Mouse (Mus musculus) splenic B cell, adult 2 months (primary cell): ENCODE measurements around the gene Vegfa.
A peak's percentile ranks its signal among the peaks of the same experiment; 100 is the strongest.

Source experiments
- DNase-seq: peaks from one replicate; pipeline ENCODE4 v3.0.0-alpha.2; 2011; ENCODE audit warnings: low read depth, low spot score
- H3K27me3 ChIP-seq: 2 replicates; pipeline ENCODE4 v1.6.1; 2012; ENCODE audit warnings: mild to moderate bottlenecking, low read length, moderate library complexity, mixed read lengths; ENCODE audit not compliant: control insufficient read depth, poor library complexity, insufficient read depth, severe bottlenecking
- H3K36me3 ChIP-seq: 2 replicates; pipeline ENCODE4 v1.6.1; 2012; ENCODE audit warnings: mild to moderate bottlenecking, low read length, moderate library complexity, mixed read lengths; ENCODE audit not compliant: control insufficient read depth, poor library complexity, insufficient read depth, severe bottlenecking

The Vegfa gene

DNA sequence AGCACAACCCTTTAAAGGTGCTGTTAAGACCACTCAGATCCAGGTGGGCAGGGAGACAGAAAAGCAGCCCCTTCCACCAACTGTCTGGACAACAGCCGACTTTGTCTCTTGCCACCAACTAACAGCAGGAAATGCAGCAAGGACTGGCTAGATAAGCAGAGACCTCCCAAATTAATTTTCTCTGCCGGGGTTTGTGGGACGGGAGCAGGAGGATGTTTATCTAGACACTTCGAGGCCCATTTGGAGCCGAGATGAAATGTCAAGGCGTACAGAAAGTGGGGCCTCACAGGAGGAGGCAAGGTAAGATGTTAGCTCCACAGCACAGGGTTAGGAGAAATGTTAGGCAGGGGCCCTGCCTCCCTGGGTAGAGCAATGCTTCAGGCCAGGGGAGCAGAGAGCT is 8.4 kb upstream of the Vegfa start:
- DNase-seq = no peak
- Histone ChIP-seq H3K27me3 (no peaks in the 10 kb centered on the region), H3K36me3 (no peaks in the 10 kb centered on the region)

DNA sequence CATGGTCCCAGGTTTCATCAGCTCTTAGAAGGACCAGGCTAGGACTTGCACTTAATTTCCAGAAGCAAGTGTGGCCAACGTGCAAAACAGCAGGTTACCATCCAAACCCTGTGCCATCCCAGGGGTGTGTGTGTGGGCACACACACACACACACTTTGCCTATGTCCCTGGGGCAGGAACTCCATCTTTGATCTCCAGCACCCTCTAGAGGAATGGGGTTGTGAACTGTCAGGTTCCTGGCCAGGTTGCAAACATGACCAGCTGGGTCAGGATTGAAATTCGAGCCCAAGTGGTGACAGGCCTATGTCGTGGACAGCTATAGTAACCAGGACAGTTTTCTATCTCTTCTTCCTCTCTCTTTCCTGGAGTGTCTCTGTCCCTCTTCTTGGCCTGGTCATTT is 6.7 kb upstream of the Vegfa start:
- no peak for DNase-seq
- H3K27me3 ChIP-seq = no peaks in the 10 kb centered on the region
- H3K36me3 ChIP-seq = no peaks in the 10 kb centered on the region

DNA sequence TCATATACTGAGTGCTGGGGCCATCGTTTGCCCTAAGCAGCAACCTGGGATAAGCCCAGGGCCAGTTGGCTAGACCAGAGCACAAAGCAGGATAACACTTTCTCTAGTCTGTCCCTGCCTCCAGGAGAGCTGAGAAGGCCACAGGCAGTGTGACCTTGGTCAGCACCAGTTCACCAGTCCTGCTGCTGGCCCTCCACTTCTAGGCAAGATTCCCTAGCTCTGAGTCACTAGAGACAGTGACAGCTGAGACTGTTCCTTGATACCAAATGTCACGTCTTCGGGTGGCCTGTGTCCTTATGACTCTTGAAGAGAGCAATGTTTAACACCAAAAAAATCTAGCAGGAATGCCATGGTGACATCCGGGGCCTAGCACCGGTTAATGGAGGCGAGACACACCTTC is 4.2 kb upstream of the Vegfa start:
- no peak for DNase-seq
- Histone ChIP-seq H3K36me3 (no peaks in the 10 kb centered on the region), H3K27me3 (no peaks in the 10 kb centered on the region)

DNA sequence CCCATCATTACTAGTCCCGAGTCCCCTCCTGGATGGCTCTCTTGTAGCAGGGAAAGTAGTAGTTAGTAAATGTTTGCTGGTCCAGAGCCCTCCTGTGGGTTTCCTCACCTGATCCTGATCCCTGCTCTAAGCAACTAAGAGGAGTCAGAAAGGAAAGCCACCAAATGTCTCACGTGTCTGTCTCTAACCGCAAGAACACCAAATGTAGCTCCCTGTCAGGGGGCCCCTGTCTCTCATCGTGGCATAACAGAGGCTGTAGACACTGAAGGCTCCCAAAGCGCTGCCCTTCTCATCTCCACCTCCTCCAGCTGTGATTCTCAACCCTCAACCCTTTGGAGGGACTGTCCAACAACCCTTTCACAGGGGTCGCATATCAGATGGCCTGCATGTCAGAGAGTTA is 1.9 kb upstream of the Vegfa start:
- H3K27me3 ChIP-seq = no peaks in the 10 kb centered on the region
- H3K36me3 ChIP-seq = no peaks in the 10 kb centered on the region
- DNase-seq = no peak

DNA sequence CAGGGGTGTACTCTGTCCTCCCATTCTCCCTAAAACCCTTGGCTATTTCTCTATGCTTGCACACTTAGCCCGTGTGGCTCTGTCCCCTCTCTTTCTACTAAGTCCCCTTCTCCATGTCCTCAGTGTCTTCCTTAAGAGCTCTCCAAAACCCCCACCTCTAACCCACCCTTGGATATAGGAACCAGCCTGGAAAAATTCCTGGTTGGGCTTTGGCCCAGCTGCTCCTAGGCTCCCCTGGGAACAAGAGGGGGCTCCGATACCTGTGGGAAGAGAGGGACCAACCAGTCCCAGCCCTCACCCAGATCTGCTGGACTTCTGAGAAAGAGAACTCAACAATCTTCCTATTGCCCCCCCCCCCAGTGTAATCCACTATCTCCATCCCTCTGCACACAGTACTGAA is 1.4 kb upstream of the Vegfa start:
- no peaks in the 10 kb centered on the region for H3K36me3 ChIP-seq
- no peaks in the 10 kb centered on the region for H3K27me3 ChIP-seq
- DNase-seq = no peak

DNA sequence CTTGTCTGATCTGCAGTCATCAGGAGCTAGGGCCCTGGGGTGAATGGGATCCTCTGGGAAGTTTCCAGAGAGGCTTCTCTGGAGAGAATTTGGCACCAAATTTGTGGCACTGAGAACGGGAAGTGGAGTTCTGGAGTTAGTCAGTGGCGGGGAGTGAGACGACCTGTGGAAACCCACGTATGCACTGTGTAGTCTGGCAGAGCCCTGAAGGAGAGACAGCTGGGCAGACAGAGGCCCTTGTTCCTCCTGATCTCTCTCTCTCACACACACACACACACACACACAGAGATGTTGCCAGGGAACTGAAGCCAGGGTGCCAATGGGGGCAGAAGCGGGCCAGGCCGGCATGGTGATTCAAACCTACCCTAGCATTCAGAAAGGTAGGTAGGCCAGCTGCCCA is 953 bp upstream of the Vegfa start:
- H3K27me3 ChIP-seq = no peaks in the 10 kb centered on the region
- H3K36me3 ChIP-seq = no peaks in the 10 kb centered on the region
- DNase-seq = peak; percentile 27

DNA sequence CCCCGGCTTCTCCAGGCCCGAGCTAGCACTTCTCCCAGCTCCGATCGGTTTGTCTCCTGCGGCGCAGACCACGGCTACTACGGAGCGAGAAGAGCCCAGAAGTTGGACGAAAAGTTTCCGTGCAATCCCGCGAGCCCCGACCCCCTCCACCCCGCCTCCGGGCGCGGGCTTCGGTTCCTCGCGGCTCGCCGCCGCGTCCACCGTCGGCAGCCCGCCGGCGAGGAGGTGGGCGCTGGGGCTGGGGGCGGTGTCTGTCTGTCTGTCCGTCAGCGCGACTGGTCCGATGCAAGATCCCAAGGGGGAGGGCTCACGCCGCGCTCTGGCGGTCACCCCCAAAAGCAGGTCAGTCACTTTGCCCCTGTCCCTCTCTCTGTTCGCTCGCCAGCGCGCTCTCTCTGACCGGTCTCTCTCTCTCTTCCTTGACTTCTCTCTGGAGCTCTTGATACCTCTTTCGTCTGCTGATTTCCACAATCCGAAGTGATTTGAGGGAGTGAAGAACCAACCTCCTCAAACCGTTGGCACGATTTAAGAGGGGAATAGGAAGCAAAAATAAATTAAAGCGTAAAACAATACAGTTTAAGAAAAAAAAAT is 453 bp downstream of the Vegfa start:
- Histone ChIP-seq H3K36me3 (no peaks in the 10 kb centered on the region), H3K27me3 (no peaks in the 10 kb centered on the region)
- DNase-seq = peak; percentile 37

DNA sequence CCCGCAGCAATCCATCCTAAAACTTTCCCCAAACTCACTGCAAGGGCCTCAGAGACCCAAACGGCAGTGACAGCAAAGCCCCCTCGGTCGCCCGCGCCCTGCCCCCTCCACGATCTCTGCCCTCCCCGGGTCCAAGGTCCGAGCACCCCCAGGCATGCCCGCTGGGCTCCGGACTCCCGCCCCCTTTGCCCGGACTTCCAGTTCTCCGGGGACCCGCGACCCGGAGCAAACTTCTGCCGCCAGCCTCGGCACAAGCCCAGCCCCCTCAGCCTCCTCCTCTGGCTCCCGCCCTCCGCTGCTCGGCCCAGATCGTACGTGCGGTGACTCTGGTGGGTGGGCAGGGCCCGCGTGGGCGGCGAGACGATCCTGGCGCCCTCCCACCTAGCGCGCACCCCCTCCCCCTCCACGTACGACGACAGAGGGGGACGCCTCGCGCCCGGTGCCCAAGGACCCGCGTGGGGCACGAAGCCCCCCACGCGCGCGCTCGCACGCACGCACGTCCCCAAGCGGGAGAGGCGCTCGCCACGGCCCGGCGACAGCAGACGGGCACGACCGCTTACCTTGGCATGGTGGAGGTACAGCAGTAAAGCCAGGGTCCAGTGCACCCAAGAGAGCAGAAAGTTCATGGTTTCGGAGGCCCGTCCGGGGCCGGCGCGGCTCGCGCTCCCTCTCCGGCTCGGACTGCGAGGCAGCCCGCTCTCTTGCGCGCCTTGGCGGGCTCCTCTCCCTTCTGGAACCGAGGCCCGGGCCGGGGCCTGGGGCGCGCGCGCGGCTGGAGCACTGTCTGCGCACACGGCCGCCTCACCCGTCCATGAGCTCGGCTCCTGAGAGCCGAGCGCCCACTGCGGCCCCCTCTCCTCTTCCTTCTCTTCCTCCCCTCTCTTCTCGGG is 1.2 kb downstream of the Vegfa start:
- Histone ChIP-seq H3K36me3 (no peaks in the 10 kb centered on the region), H3K27me3 (no peaks in the 10 kb centered on the region)
- DNase-seq = peak; percentile 45

DNA sequence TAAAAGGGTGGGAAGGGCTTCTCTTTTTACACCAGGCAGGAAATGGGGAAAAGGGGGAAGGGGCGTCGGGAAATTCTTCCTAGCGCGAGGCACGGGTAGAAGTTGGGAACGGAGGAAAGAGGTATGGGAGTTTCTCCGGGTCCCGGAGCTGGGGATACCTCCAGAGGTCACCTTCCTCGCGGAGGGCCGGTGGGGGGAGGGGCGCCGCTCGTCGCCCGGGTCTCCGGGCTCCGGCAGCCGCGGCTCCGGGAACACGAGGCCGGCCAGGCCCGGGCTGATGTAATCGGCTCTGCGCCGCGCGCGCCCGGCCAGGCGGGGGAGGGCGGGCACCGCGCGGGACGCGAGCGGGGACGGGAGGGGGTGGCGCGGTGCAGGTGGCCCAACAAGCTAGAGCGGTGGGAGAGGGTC is 1.8 kb downstream of the Vegfa start:
- Histone ChIP-seq H3K36me3 (no peaks in the 10 kb centered on the region), H3K27me3 (no peaks in the 10 kb centered on the region)
- peak; percentile 28 for DNase-seq

DNA sequence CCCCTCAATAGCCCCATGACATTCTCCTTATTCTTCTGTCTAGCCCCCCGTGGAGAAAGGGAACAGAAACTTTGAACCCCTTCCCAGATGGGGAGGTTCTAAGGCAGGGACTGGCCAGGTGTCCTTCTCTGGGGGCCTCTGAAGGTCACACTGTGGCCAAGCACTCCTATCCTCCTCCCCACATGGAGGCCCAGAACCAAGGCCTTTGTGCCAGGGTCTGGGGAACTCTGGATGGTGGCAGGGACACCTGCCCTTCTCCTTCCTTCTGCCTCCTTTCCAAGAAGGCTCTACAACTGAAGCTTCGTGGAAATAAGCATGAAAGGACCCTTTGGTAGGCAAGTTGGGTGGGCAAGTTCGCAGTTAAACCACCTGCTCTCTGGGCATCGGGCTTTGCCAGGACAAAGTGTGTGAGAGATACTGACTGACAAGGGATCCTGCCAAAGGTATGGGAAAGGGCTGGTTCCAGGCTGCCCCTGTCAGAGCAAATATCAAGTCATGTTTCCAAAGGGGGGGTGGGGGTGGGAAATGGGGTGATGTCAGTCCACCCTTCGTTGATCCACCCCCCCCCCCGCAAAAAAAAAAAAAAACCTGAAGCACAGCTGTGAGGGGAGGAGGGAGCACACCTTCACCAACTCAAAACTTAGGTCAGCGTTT is 2.5 kb downstream of the Vegfa start:
- no peaks in the 10 kb centered on the region for H3K27me3 ChIP-seq
- H3K36me3 ChIP-seq = no peaks in the 10 kb centered on the region
- no peak for DNase-seq

DNA sequence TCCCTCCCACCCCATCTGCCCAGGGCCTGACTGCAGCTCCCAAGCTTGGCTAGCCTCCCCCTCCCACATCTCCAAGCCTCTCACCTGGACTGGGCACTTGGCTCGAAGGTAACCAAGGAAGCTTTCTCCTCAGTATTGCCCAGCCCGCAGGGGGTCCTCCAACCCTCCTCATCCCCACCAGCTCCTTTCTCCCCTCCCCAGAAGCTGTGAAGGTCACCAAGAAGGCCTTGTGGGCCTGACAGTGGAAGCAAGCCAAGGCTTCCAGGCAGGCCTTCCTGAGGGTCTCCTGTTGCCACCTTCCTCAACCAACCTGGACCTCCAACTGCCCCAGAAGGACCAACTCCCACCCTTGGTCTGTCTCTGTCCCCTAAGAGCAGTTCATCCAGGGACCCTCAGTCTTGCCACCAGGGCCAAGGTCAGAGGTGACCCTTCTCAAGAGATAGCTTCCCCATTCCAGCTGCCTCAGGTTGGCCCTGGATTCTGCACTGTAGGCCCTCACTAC is 3.1 kb downstream of the Vegfa start:
- DNase-seq = no peak
- Histone ChIP-seq H3K36me3 (no peaks in the 10 kb centered on the region), H3K27me3 (no peaks in the 10 kb centered on the region)

DNA sequence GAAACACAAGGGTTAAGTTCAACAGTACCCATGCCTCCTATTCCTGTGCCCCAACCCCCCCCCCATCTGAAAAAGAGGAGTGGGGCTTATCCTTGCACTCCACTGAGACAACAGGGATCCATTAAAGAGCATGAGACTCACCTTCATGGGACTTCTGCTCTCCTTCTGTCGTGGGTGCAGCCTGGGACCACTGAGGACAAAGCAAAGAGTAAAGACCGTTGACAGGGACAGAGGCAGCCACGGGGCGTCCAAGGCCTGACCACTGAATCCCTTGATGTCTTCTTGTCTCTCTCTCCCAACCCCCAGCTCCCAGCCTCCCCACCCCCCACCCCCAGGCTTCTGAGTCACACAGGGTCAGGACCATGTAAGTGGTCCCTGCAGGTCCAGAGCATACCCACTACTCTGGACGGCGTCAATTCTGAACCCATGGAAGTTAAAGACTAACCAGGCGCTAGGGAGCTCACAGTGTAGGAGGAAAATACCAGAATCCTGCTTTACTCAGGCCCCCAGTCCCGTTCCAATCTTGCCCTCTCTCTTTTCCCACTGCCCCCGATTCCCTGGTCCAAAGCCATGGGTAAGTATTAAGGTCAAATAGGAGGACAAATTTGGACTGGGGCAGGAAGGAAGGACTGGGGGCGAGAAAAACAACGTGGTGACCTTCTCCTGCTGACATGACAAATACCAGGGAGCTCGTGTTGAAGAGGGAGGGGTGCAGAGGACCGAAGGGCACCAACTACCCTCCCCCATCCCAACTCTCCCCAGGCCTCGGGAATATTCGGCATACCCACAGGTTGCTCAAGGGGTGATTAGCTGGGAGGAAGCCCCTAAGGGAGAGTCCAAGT is 3.7 kb downstream of the Vegfa start:
- no peak for DNase-seq

DNA sequence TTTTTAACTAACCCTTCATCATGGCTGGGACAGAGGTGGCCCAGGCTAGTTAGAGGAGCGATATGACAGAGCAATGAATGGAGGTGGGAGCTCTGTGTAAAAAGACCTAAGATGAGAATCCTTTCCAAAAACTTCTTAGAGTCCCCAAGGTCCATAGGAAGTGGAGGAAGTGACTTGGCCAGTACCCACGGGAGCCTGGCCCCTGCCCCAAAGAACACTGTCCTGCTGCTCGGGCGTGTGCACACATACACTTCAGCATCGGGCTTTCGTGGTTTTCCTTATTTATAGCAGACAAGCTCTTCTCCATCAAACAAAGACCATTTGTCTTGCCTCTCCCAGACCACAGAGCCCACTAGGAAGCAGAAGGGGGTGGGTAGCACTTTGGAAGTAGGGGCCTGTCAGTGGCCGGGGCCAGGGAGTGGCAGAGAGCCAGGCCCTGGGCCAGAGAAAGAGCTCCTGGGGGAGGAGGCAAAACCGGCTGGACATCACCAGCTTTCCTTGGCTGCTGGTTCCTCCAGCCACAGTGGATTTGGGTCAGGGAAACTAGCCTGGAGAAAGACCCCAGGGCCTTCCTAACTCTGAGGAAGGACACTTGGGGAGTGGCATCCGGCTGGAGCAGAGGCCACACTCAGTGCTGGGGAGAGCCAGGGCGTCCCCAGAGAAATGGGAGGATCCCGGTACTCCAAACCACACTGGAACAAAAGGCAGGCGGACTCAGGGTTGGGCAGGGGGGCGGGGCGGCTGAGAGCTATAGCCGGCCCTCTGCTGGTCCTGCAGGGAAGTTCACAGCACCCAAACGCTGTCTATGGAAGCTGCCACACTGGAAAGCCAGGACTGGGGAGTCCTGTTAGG is 4.9 kb downstream of the Vegfa start:
- Histone ChIP-seq H3K36me3 (no peaks in the 10 kb centered on the region), H3K27me3 (no peaks in the 10 kb centered on the region)
- DNase-seq = peak; percentile 30

More for the DNA sequence above, 3.7 kb downstream of the Vegfa start:
- H3K36me3 ChIP-seq = no peaks in the 10 kb centered on the region
- no peaks in the 10 kb centered on the region for H3K27me3 ChIP-seq
